Comparison of ENCODE assay signal across 12 mouse cellular contexts in genomic region chr19:56300835-56301234, GRCm38 (mm10). TPM values are rescaled to one million over a fixed set of nuclear protein-coding genes. Genes with fewer than 3 reads are reported as not detected.
A peak's percentile ranks its signal among the peaks of the same experiment; 100 is the strongest.
DNase-seq lines count a peak whose midpoint lies in the region; ATAC-seq and TF ChIP-seq lines count a peak whose summit lies in the region.
"Had no signal": no experiment of that assay in that cellular context is flagged by ENCODE, and none has a peak within 500 bp of the region (broad histone marks: within the 10 kb centered on the region; RNA-seq: fewer than 3 reads in every experiment).

No protein-coding gene starts in this region.

- H3K27me3 ChIP-seq in heart, adult 2 months (ENCODE audit: control insufficient read depth, insufficient read depth, low read length) = no peaks in the 10 kb centered on the region
- H3K27me3 ChIP-seq in stomach, postnatal 0 days (ENCODE audit: control insufficient read depth, insufficient read depth, low read length) = no peaks in the 10 kb centered on the region
- H3K27me3 ChIP-seq in kidney, adult 2 months (replicated peaks; ENCODE audit: control insufficient read depth, insufficient read depth, low read length) = no peaks in the 10 kb centered on the region

- TF ChIP-seq EP300 in heart, adult 2 months (IDR thresholded peaks at IDR 0.05; ENCODE audit: insufficient read depth, low read depth, low read length) = no peak
- no peak for TF ChIP-seq EP300 in stomach, postnatal 0 days (optimal IDR thresholded peaks at IDR 0.05)

- no peak overlapping the region for H3K27ac ChIP-seq in heart, adult 2 months
- H3K27ac ChIP-seq in stomach, postnatal 0 days (replicated peaks) = no peak overlapping the region
- no peak overlapping the region for H3K27ac ChIP-seq in kidney, adult 2 months (ENCODE audit: insufficient read depth, low read depth, low read length)
- H3K27ac ChIP-seq: embryonic facial prominence, embryonic 12.5 days; kidney, postnatal 0 days had no signal

- H3K79me2 ChIP-seq in heart, adult 2 months (replicated peaks; ENCODE audit: control insufficient read depth, insufficient read depth, low read length) = no peaks in the 10 kb centered on the region

- no peak overlapping the region for H3K9ac ChIP-seq in heart, adult 2 months (ENCODE audit: low read depth, low read length)
- H3K9ac ChIP-seq in stomach, postnatal 0 days (ENCODE audit: low read length) = no peak overlapping the region
- H3K9ac ChIP-seq: embryonic facial prominence, embryonic 12.5 days had no signal

- ATAC-seq in stomach, postnatal 0 days (ENCODE audit: low FRiP score, low TSS enrichment) = peak; percentile 24; the same call in 1 of the 2 replicates

- intact Hi-C loops in heart, adult 2 months (cut with DNase I) = no loop called here
- intact Hi-C loops in heart, postnatal 25 days (cut with DNase I) = no loop called here

- TF ChIP-seq POLR2A in heart, adult 2 months (IDR thresholded peaks at IDR 0.05; ENCODE audit: insufficient read depth, low read depth, low read length) = no peak
- TF ChIP-seq POLR2A in kidney, adult 2 months (IDR thresholded peaks at IDR 0.05; ENCODE audit: low read depth, low read length) = no peak

- no peaks in the 10 kb centered on the region for H3K36me3 ChIP-seq in heart, adult 2 months (ENCODE audit: control insufficient read depth, insufficient read depth, low read length)
- H3K36me3 ChIP-seq in stomach, postnatal 0 days (ENCODE audit: control insufficient read depth, insufficient read depth, low read length) = no peaks in the 10 kb centered on the region
- H3K36me3 ChIP-seq in kidney, adult 2 months (ENCODE audit: control insufficient read depth, insufficient read depth, low read length) = no peaks in the 10 kb centered on the region
- H3K36me3 ChIP-seq: embryonic facial prominence, embryonic 12.5 days had no signal

- H3K4me3 ChIP-seq in heart, adult 2 months = no peak overlapping the region
- H3K4me3 ChIP-seq in stomach, postnatal 0 days (ENCODE audit: low read depth, low read length) = no peak overlapping the region
- no peak overlapping the region for H3K4me3 ChIP-seq in kidney, adult 2 months (ENCODE audit: insufficient read depth, low read depth, low read length)
- H3K4me3 ChIP-seq: embryonic facial prominence, embryonic 12.5 days had no signal

- WGBS in heart, adult 2 months = 49% methylated on average over 11 of the region's 11 CpGs
- WGBS in stomach, postnatal 0 days = 62% methylated on average over 11 of the region's 11 CpGs
- 70% methylated on average over 11 of the region's 11 CpGs for WGBS in kidney, adult 2 months

- no peak for TF ChIP-seq CTCF in heart, adult 2 months (IDR thresholded peaks at IDR 0.05)
- TF ChIP-seq CTCF in stomach, postnatal 0 days (IDR thresholded peaks at IDR 0.05; ENCODE audit: low read depth) = no peak
- TF ChIP-seq CTCF in kidney, adult 2 months (conservative IDR thresholded peaks at IDR 0.05; ENCODE audit: insufficient read depth, insufficient read length, low read depth, low read length) = no peak

- H3K9me3 ChIP-seq in stomach, postnatal 0 days (ENCODE audit: control insufficient read depth, low read length) = no peaks in the 10 kb centered on the region
- H3K9me3 ChIP-seq: embryonic facial prominence, embryonic 12.5 days had no signal

- H3K4me1 ChIP-seq in heart, adult 2 months (ENCODE audit: control insufficient read depth, insufficient read depth, low read length) = peaks cover 2% of the 10 kb centered on the region
- no peaks in the 10 kb centered on the region for H3K4me1 ChIP-seq in stomach, postnatal 0 days (replicated peaks; ENCODE audit: control insufficient read depth, insufficient read depth)
- H3K4me1 ChIP-seq in kidney, adult 2 months (ENCODE audit: control insufficient read depth, insufficient read depth, low read length) = no peaks in the 10 kb centered on the region
- H3K4me1 ChIP-seq: embryonic facial prominence, embryonic 12.5 days had no signal

- no peak overlapping the region for H3K4me2 ChIP-seq in stomach, postnatal 0 days (replicated peaks; ENCODE audit: low read depth)
- H3K4me2 ChIP-seq: embryonic facial prominence, embryonic 12.5 days had no signal

- peak; percentile 47 to 54 for DNase-seq in heart, adult 2 months
- no peak for DNase-seq in heart, postnatal 25 days (ENCODE audit: low spot score)
- DNase-seq in right cerebral cortex, adult 18-20 months = peak; percentile 12
- no peak for DNase-seq in right cerebral cortex, postnatal 36 days (ENCODE audit: low spot score in 2 of 2)
- DNase-seq in gastrocnemius, postnatal 25 days = peak; percentile 86
- no peak for DNase-seq in stomach, postnatal 0 days (ENCODE audit: low spot score)
- no peak for DNase-seq in kidney, adult 2 months
- no peak for DNase-seq in lung, adult 18-20 months
- DNase-seq: cerebellum, adult 11 months; lung, postnatal 4 days had no signal

RNA-seq across cellular contexts. Expression of gene Habp2, which starts 13.9 kb away (rescaled TPM):
- not detected for total RNA-seq in heart, adult 2 months (2021)
- 0.23 TPM in 1 of 2 replicates, not detected in the other for polyA plus RNA-seq in heart, adult 2 months (2012; rRNA removed)
- total RNA-seq in heart, postnatal 25 days (2021) = not detected
- total RNA-seq in gastrocnemius, postnatal 25 days (2021) = not detected
- 28.9 and 29.1 TPM in 2 replicates for polyA plus RNA-seq in stomach, postnatal 0 days (2015; fragmentation: Nextera tagmentation; extraction: Ambion mirVana)
- 303 and 362 TPM in 2 replicates for polyA plus RNA-seq in kidney, adult 2 months (2012; rRNA removed)
- polyA plus RNA-seq: embryonic facial prominence, embryonic 12.5 days had no signal

Comparison
In these comparisons a context has a peak if more than half of its experiments do, and no peak if none do; other contexts are left out.
1. DNase-seq: peak in heart, adult 2 months (2 of 2), right cerebral cortex, adult 18-20 months (single experiment) and gastrocnemius, postnatal 25 days (single experiment); none in heart, postnatal 25 days (single experiment), right cerebral cortex, postnatal 36 days (0 of 2), stomach, postnatal 0 days (single experiment), kidney, adult 2 months (single experiment) and lung, adult 18-20 months (0 of 2).